Comparison of ENCODE assay signal across 12 mouse cellular contexts in genomic region chr14:27810790-27811189, GRCm38 (mm10).
DNase-seq lines count a peak whose midpoint lies in the region; ATAC-seq and TF ChIP-seq lines count a peak whose summit lies in the region.
"Had no signal": no experiment of that assay in that cellular context is flagged by ENCODE, and none has a peak within 500 bp of the region (broad histone marks: within the 10 kb centered on the region; RNA-seq: fewer than 3 reads in every experiment).

No protein-coding gene starts in this region.

- 20% methylated on average over 7 of the region's 7 CpGs for WGBS in liver, embryonic 12.5 days (ENCODE audit: insufficient replicate concordance)

- no peak overlapping the region for H3K27ac ChIP-seq in liver, embryonic 12.5 days
- H3K27ac ChIP-seq: heart, embryonic 13.5 days; liver, embryonic 13.5 days had no signal

- H3K27me3 ChIP-seq in liver, embryonic 12.5 days (replicated peaks) = no peaks in the 10 kb centered on the region
- H3K27me3 ChIP-seq: heart, embryonic 13.5 days; liver, embryonic 13.5 days had no signal

- ATAC-seq in liver, embryonic 12.5 days = no peak

- H3K4me1 ChIP-seq in liver, embryonic 12.5 days = no peaks in the 10 kb centered on the region
- H3K4me1 ChIP-seq: liver, embryonic 13.5 days had no signal

- H3K9me3 ChIP-seq in liver, embryonic 12.5 days (replicated peaks) = no peaks in the 10 kb centered on the region
- H3K9me3 ChIP-seq: heart, embryonic 13.5 days; liver, embryonic 13.5 days had no signal

- no peak overlapping the region for H3K4me3 ChIP-seq in liver, embryonic 12.5 days
- H3K4me3 ChIP-seq: heart, embryonic 13.5 days; liver, embryonic 13.5 days had no signal

- H3K36me3 ChIP-seq in liver, embryonic 12.5 days = no peaks in the 10 kb centered on the region
- H3K36me3 ChIP-seq: heart, embryonic 13.5 days; liver, embryonic 13.5 days had no signal

- no peak overlapping the region for H3K4me2 ChIP-seq in liver, embryonic 12.5 days
- H3K4me2 ChIP-seq: heart, embryonic 13.5 days; liver, embryonic 13.5 days had no signal

- intact Hi-C loops in gastrocnemius, postnatal 36 days (cut with DNase I) = no loop called here

- H3K9ac ChIP-seq in liver, embryonic 12.5 days = no peak overlapping the region
- H3K9ac ChIP-seq: heart, embryonic 13.5 days; liver, embryonic 13.5 days had no signal

- no peak for TF ChIP-seq POLR2A in brain, embryonic 14.5 days (IDR thresholded peaks at IDR 0.05; ENCODE audit: borderline replicate concordance, extremely low read depth, insufficient read depth, insufficient read length, poor library complexity, severe bottlenecking)

- DNase-seq in adrenal gland, adult 2 months = peak; percentile 46
- no peak for DNase-seq in adrenal gland, adult 18-20 months (ENCODE audit: low spot score in 2 of 2)
- DNase-seq in liver = peak; percentile 6
- DNase-seq in brain, embryonic 14.5 days (ENCODE audit: low read depth) = peak; percentile 67
- peak; percentile 49 to 57 for DNase-seq in left cerebral cortex, adult 9 months (ENCODE audit: low spot score in 2 of 2)
- DNase-seq in cerebellum, adult 11-12 months = no peak
- DNase-seq in gastrocnemius, postnatal 36 days = no peak
- DNase-seq: cerebellum, postnatal 36 days; kidney, postnatal 10 days; liver, embryonic 13.5 days had no signal

- TF ChIP-seq CTCF in brain, embryonic 14.5 days (IDR thresholded peaks at IDR 0.05; ENCODE audit: borderline replicate concordance, extremely low read depth, insufficient read depth, insufficient read length) = no peak

Comparison
In these comparisons a context has a peak if more than half of its experiments do, and no peak if none do; other contexts are left out.
1. DNase-seq: peak in adrenal gland, adult 2 months (single experiment), liver (single experiment), brain, embryonic 14.5 days (single experiment) and left cerebral cortex, adult 9 months (2 of 2); none in adrenal gland, adult 18-20 months (0 of 2), cerebellum, adult 11-12 months (single experiment) and gastrocnemius, postnatal 36 days (0 of 2).